Mouse (Mus musculus): ENCODE measurements around the gene Eif2ak4. TPM values are rescaled to one million over a fixed set of nuclear protein-coding genes. Genes with fewer than 3 reads are reported as not detected.

Eif2ak4 gene
- polyA plus RNA-seq, 1 experiment from 2014 or later = 7.7 TPM

GRCm38 (mm10) chr2:118478833-118479549, 90.6 kb downstream of the Eif2ak4 start:
- Histone ChIP-seq H3K4me1 (replicated peaks) (peaks cover 16% of the 10 kb centered on the region), H3K27ac (replicated peaks) (peak overlapping the region; percentile 84), H3K4me3 (peak overlapping the region; percentile 94), H3K36me3 (peaks cover 31% of the 10 kb centered on the region), H3K4me2 (peak overlapping the region; percentile 79), H3K9ac (peak overlapping the region; percentile 95), H3K27me3 (no peaks in the 10 kb centered on the region), H3K9me3 (no peaks in the 10 kb centered on the region)
- 4% methylated on average over 48 of the region's 52 CpGs for WGBS
- no peak; the same call in none of the 2 replicates for ATAC-seq (ENCODE audit: low read depth)

- WGBS = under 1% methylated on average over 35 of the region's 35 CpGs
- Histone ChIP-seq H3K27me3 (no peaks in the 10 kb centered on the region), H3K27ac (replicated peaks) (peak within 1 kb of the TSS; percentile 84), H3K36me3 (peaks cover 26% of the 10 kb centered on the region), H3K4me2 (peak within 1 kb of the TSS; percentile 79), H3K4me1 (replicated peaks) (peaks cover 16% of the 10 kb centered on the region), H3K9me3 (no peaks in the 10 kb centered on the region), H3K4me3 (peak within 1 kb of the TSS; percentile 94), H3K9ac (peak within 1 kb of the TSS; percentile 95)
- ATAC-seq (ENCODE audit: low read depth) = peak; percentile 95
Measured at GRCm38 (mm10) chr2:118479550-118479909, 91.1 kb downstream of the Eif2ak4 start, which contains the start of gene Srp14. Srp14 (minus strand) TSS chr2:118479711.

DNA sequence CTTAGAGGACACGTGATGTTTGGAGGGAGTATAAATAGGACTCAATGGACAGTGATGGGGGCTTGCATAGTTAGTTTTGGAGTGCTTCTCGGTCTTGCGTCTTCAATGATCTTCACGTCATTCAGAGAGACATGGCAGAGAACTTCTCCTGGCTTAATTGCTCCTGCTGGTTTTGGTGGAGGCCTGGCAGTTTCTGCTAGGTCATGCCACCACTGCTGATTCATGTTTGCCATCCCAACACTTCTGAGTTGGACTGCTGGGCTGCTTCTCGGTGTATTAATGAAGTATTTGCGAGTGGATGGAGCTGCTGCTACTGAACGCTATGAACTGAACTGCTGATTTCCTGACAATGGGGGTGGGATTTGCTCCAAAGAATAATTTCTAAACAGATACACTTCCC, 92.5 kb downstream of the Eif2ak4 start:
- H3K4me2 ChIP-seq = no peak overlapping the region
- H3K36me3 ChIP-seq = peaks cover 13% of the 10 kb centered on the region
- WGBS = 94% methylated on average over 7 of the region's 7 CpGs
- H3K27me3 ChIP-seq = no peaks in the 10 kb centered on the region
- no peak for ATAC-seq (ENCODE audit: low read depth)
- no peak overlapping the region for H3K9ac ChIP-seq
- no peak overlapping the region for H3K27ac ChIP-seq (replicated peaks)
- H3K4me1 ChIP-seq (replicated peaks) = peaks cover 16% of the 10 kb centered on the region
- H3K4me3 ChIP-seq = no peak overlapping the region
- no peaks in the 10 kb centered on the region for H3K9me3 ChIP-seq

- H3K4me3 ChIP-seq = no peak overlapping the region
- no peaks in the 10 kb centered on the region for H3K9me3 ChIP-seq
- H3K9ac ChIP-seq = no peak overlapping the region
- H3K4me2 ChIP-seq = no peak overlapping the region
- WGBS = 88% methylated on average over 5 of the region's 5 CpGs
- H3K27ac ChIP-seq (replicated peaks) = no peak overlapping the region
- ATAC-seq (ENCODE audit: low read depth) = no peak
- no peaks in the 10 kb centered on the region for H3K36me3 ChIP-seq
- H3K4me1 ChIP-seq (replicated peaks) = peaks cover 9% of the 10 kb centered on the region
- no peaks in the 10 kb centered on the region for H3K27me3 ChIP-seq
Measured at GRCm38 (mm10) chr2:118483032-118483431, 94.6 kb downstream of the Eif2ak4 start.

- ATAC-seq (ENCODE audit: low read depth) = no peak
- WGBS = 85% methylated on average over 9 of the region's 9 CpGs
- Histone ChIP-seq H3K27me3 (no peaks in the 10 kb centered on the region), H3K9me3 (no peaks in the 10 kb centered on the region), H3K9ac (no peak overlapping the region), H3K36me3 (no peaks in the 10 kb centered on the region), H3K4me2 (no peak overlapping the region), H3K4me3 (no peak overlapping the region), H3K4me1 (replicated peaks) (no peaks in the 10 kb centered on the region), H3K27ac (replicated peaks) (no peak overlapping the region)
Measured at GRCm38 (mm10) chr2:118484386-118484898, 96.0 kb downstream of the Eif2ak4 start.

DNA sequence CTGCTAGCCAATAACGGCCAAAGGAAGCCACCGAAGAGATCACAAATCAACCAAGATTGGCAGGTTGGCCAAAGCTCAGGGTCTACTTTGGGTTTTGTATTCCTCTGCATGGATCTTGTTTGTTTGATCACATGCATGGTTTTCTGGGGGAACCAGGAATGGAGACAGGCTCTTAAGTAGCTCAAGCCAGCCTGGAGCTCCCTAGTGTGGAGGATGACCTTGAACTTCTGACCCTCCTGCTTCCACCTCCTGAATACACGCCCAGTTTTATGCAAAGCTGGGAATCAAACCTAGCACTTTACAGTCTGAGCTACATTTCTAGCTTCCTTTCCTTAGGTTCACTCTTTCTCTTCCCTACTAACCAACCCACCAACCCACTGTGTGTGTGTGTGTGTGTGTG, 97.0 kb downstream of the Eif2ak4 start:
- Histone ChIP-seq H3K27me3 (no peaks in the 10 kb centered on the region), H3K4me2 (no peak overlapping the region), H3K4me3 (no peak overlapping the region), H3K9ac (no peak overlapping the region), H3K4me1 (replicated peaks) (peaks cover 6% of the 10 kb centered on the region), H3K27ac (replicated peaks) (no peak overlapping the region), H3K9me3 (no peaks in the 10 kb centered on the region), H3K36me3 (no peaks in the 10 kb centered on the region)
- 74% methylated on average over 3 of the region's 3 CpGs for WGBS
- no peak for ATAC-seq (ENCODE audit: low read depth)

- 18% methylated on average over 12 of the region's 12 CpGs for WGBS
- ATAC-seq (ENCODE audit: low read depth) = 0 out of 2 replicates have a peak, but pooled peaks have one; percentile 45
- H3K4me3 ChIP-seq = no peak overlapping the region
Measured at GRCm38 (mm10) chr2:118486933-118487332, 98.5 kb downstream of the Eif2ak4 start.

DNA sequence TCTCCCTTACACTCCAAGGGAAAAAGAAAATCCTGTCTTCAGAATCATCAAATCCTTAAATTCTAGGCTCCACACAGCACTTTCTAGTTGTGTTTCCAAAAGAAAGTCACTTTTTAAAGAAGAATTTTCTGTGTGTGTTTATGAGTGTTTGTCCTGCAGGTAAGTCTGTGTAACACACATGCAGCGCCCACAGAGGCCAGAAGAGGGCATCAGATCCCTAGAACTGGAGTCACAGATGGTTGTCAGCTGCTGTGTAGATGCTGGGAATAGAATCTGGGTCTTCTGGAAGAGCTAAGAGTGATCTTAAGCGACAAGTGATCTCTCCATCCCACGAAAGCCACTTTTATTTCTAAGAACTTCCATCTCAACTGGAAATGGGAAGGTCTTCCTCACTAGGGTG, 99.4 kb downstream of the Eif2ak4 start:
- Histone ChIP-seq H3K9me3 (no peaks in the 10 kb centered on the region), H3K4me3 (no peak overlapping the region), H3K9ac (no peak overlapping the region), H3K4me1 (replicated peaks) (peaks cover 21% of the 10 kb centered on the region), H3K4me2 (no peak overlapping the region), H3K27ac (replicated peaks) (no peak overlapping the region), H3K27me3 (no peaks in the 10 kb centered on the region), H3K36me3 (no peaks in the 10 kb centered on the region)
- no peak for ATAC-seq (ENCODE audit: low read depth)
- WGBS = 68% methylated on average over 3 of the region's 3 CpGs

More at GRCm38 (mm10) chr2:118486933-118487332, 98.5 kb downstream of the Eif2ak4 start:
- no peaks in the 10 kb centered on the region for H3K36me3 ChIP-seq
- no peaks in the 10 kb centered on the region for H3K9me3 ChIP-seq
- H3K4me2 ChIP-seq = no peak overlapping the region
- H3K4me1 ChIP-seq (replicated peaks) = peaks cover 21% of the 10 kb centered on the region
- no peak overlapping the region for H3K27ac ChIP-seq (replicated peaks)
- no peak overlapping the region for H3K9ac ChIP-seq
- no peaks in the 10 kb centered on the region for H3K27me3 ChIP-seq

- Histone ChIP-seq H3K4me1 (replicated peaks) (peaks cover 21% of the 10 kb centered on the region), H3K9ac (no peak overlapping the region), H3K9me3 (no peaks in the 10 kb centered on the region), H3K36me3 (no peaks in the 10 kb centered on the region), H3K4me3 (no peak overlapping the region), H3K27me3 (no peaks in the 10 kb centered on the region), H3K4me2 (no peak overlapping the region), H3K27ac (replicated peaks) (no peak overlapping the region)
- WGBS = 53% methylated on average over 12 of the region's 12 CpGs
- no peak for ATAC-seq (ENCODE audit: low read depth)
Measured at GRCm38 (mm10) chr2:118490241-118491091, 102.0 kb downstream of the Eif2ak4 start.

DNA sequence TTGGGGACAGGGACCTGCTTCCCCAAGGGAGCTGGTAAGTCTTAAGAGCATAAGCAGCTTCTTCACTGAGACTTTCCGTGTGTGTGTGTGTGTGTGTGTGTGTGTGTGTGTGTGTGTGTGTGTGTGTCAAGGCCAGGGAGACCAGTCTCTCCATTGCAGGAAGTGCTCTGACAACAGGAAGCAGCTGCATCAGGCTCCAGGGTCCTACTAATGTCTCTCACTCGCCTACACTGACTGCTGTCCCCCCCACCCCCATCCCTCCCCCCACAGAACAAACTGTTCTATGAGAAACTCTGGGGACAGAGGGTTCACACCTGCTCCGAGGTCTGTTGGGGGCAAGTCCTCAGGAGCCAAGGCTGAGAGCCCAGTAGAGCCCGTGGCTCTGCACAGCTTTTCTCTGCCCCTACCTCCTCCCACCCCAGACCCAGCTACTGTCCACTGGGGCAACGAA, 102.9 kb downstream of the Eif2ak4 start:
- Histone ChIP-seq H3K9me3 (no peaks in the 10 kb centered on the region), H3K27me3 (no peaks in the 10 kb centered on the region), H3K9ac (no peak overlapping the region), H3K4me1 (replicated peaks) (peaks cover 21% of the 10 kb centered on the region), H3K27ac (replicated peaks) (no peak overlapping the region; the same call in 1 of the 2 replicates), H3K36me3 (no peaks in the 10 kb centered on the region), H3K4me2 (no peak overlapping the region), H3K4me3 (no peak overlapping the region)
- WGBS = 51% methylated on average over 5 of the region's 5 CpGs
- ATAC-seq (ENCODE audit: low read depth) = no peak

DNA sequence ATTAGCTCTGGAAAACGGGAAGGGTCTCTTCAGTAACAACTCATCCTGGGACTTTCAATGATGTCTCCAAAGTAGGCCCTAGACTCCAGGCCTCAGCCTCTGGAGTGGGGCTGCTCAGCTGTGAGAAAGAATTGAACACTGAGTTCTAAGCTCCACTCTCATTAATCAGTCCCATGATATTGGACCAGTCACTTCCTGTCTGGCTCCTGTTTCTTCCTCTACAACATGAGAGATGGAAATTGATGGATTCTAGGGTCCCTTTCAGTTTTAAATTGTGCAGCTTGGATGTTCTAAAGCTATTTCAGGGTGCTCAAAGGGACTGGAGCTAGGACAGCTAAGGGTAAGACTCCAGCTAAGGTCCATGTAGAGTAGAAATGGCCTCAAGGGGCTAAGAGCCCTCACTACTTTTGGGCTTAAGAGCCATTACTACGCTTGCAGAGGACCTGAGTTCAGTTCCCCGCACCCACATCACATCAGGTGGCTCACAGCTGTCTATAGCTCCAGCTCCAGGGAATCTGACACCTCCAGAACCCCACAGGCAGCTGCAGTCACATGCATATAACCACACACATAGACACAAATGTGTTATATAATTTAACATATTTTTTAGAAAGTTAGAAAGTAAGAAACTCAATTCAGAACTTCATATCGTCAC, 103.5 kb downstream of the Eif2ak4 start:
- Histone ChIP-seq H3K36me3 (no peaks in the 10 kb centered on the region), H3K9me3 (no peaks in the 10 kb centered on the region), H3K27ac (replicated peaks) (no peak overlapping the region; the same call in 1 of the 2 replicates), H3K27me3 (no peaks in the 10 kb centered on the region), H3K4me1 (replicated peaks) (peaks cover 21% of the 10 kb centered on the region), H3K4me3 (no peak overlapping the region), H3K9ac (no peak overlapping the region), H3K4me2 (no peak overlapping the region)
- 74% methylated on average over 4 of the region's 4 CpGs for WGBS
- no peak for ATAC-seq (ENCODE audit: low read depth)

DNA sequence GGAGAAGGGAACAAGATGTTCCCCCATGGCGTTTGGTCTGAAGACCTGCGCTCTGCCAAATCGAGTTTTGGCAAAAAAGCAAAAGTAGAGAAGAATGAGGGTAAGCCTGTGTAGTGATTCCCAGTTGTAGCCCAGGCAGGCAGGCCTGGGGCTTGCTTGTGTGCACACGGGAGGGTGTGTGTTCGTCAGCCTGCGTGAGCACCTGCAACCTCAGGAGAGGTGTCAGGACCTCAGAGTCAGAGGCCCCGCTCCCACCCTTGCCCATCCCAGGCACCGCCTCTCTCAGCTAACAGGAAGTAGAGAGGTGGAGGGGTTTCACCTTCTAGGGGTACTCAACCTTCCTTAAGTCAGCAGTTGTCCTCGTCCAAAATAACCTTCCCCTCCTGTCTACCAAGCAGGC, 106.6 kb downstream of the Eif2ak4 start:
- Histone ChIP-seq H3K9ac (no peak overlapping the region), H3K4me2 (no peak overlapping the region), H3K4me3 (no peak overlapping the region), H3K4me1 (replicated peaks) (peaks cover 34% of the 10 kb centered on the region), H3K9me3 (no peaks in the 10 kb centered on the region), H3K36me3 (no peaks in the 10 kb centered on the region), H3K27ac (replicated peaks) (no peak overlapping the region), H3K27me3 (no peaks in the 10 kb centered on the region)
- 78% methylated on average over 9 of the region's 9 CpGs for WGBS
- no peak for ATAC-seq (ENCODE audit: low read depth)
